Mouse (Mus musculus) hindbrain, embryonic 15.5 days (tissue): ENCODE data around the gene Dpy30. TPM values are rescaled to one million over a fixed set of nuclear protein-coding genes. Genes with fewer than 3 reads are reported as not detected.
A peak's percentile ranks its signal among the peaks of the same experiment; 100 is the strongest.
"Not testable (repeated sequence)": the region's sequence is repeated elsewhere in the genome, so short reads cannot be mapped to it uniquely, and the experiment has no call there.

Experiments used
- ATAC-seq: fragments of 200-750 bp; cut with Nextera tagmentation; 2 replicates; pipeline ENCODE4 v1.8.0; 2017; ENCODE audit warnings: low read depth, moderate number of reproducible peaks, moderate TSS enrichment; ENCODE audit not compliant: low FRiP score
- H3K27ac ChIP-seq: fragments of 300-500 bp; sonication (generic); replicated peaks from 2 replicates; pipeline ENCODE4 v1.5.1; 2015; ENCODE audit warnings: mild to moderate bottlenecking, inconsistent platforms
- H3K27me3 ChIP-seq: fragments of 300-500 bp; sonication (generic); 2 replicates; pipeline ENCODE4 v1.6.1; 2015; ENCODE audit warnings: control low read depth, inconsistent platforms
- H3K36me3 ChIP-seq: fragments of 300-500 bp; sonication (generic); 2 replicates; pipeline ENCODE4 v1.6.1; 2015; ENCODE audit warnings: control low read depth, inconsistent platforms
- H3K4me1 ChIP-seq: fragments of 300-500 bp; sonication (generic); replicated peaks from 2 replicates; pipeline ENCODE4 v1.6.1; 2015; ENCODE audit warnings: control low read depth, inconsistent platforms
- H3K4me2 ChIP-seq: fragments of 300-500 bp; sonication (generic); 2 replicates; pipeline ENCODE4 v1.6.1; 2015; ENCODE audit warnings: moderate library complexity, mild to moderate bottlenecking, inconsistent platforms
- H3K4me3 ChIP-seq: fragments of 300-500 bp; sonication (generic); 2 replicates; pipeline ENCODE4 v1.5.1; 2015; ENCODE audit warnings: mild to moderate bottlenecking, inconsistent platforms
- H3K9ac ChIP-seq: fragments of 300-500 bp; sonication (generic); 2 replicates; pipeline ENCODE4 v1.6.1; 2015; ENCODE audit warnings: inconsistent platforms
- H3K9me3 ChIP-seq: fragments of 300-500 bp; sonication (generic); 2 replicates; pipeline ENCODE4 v1.6.1; 2016; ENCODE audit warnings: control low read depth, inconsistent platforms
- WGBS: fragments of 180-500 bp; shearing (Covaris S2); methylation state at CpG from one replicate; pipeline ENCODE4 v1.1.7; 2015; 5-methylcytosine and 5-hydroxymethylcytosine counted together
- polyA plus RNA-seq: library from polyadenylated mRNA; unstranded; fragments of >200 nt; fragmentation: Nextera tagmentation; extraction: Ambion mirVana; gene quantifications from 2 replicates; pipeline ENCODE4 v1.2.1, GENCODE M21; 2015

Dpy30 gene
- polyA plus RNA-seq, 1 experiment from 2014 or later, result 210 TPM

DNA sequence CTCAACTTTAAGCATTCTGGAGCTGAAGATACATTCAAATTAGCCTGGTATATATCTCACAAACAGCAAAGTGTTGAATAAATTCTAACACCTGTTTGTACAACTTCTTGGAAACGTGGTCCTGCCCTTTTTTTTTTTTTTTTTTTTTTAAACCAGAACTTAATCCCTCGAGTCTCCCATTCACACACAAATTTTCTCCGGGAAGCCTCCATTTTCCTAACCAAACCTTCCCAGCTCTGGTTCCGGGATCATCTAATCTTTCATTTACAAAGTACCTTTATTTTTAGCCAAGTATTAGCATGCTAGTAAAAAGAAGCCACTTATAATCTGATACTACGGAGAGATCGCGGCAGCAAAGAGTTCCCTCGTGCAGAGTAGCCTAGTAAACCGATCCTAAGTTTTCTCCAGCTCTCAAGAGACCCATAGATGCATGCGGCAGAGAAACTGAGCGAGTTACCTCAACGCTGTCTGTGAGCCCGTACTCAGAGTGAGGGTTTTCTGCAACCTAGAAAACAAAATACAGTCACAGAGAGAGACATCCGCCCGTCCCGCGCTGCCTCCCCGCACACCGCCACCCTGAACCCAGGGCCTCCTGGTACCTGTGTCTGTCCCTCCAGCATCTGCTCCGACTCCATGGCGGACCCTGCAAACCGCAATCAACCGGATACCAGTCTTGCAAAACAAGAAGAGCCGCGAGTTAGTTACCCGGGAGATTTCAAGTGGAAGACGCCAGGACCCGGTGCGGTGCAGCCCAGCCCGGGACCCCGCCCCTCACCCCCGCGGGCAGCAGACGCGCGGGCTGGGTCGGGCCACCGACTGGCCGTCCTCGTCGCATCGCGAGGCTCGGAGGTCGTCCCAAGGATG is 8.1 kb downstream of the Dpy30 start:
- peak; percentile 90 for ATAC-seq
- H3K4me1 ChIP-seq, result peaks cover 20% of the 10 kb centered on the region
- peak overlapping the region; percentile 89 for H3K27ac ChIP-seq
- H3K9ac ChIP-seq, result peak overlapping the region; percentile 74
- under 1% methylated on average over 44 of the region's 45 CpGs for WGBS
- H3K27me3 ChIP-seq, result no peaks in the 10 kb centered on the region
- H3K9me3 ChIP-seq, result no peaks in the 10 kb centered on the region
- peaks cover 3% of the 10 kb centered on the region; the same call in 1 of the 2 replicates for H3K36me3 ChIP-seq
- H3K4me3 ChIP-seq, result peak overlapping the region; percentile 86
- peak overlapping the region; percentile 90 for H3K4me2 ChIP-seq

DNA sequence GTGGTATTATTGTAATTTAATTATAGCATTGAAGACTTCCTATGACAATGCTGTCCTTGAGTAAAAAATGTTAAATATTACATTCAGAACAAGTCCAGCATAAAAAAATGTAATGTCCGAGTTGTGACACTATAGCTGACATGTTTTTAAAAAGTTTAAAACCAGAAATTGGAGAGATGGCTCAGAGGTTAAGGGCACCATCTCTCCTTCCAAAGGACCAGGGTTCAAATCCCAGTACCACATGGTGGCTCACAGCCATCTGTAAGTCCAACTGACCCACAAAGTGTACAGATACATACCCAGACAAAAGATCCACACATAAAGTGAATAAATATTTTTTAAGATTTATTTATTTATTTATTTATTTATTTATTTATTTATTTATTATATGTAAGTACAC is 17.7 kb downstream of the Dpy30 start:
- Histone ChIP-seq H3K27me3 (no peaks in the 10 kb centered on the region), H3K36me3 (peaks cover 27% of the 10 kb centered on the region), H3K9me3 (no peaks in the 10 kb centered on the region), H3K27ac (no peak overlapping the region), H3K9ac (no peak overlapping the region), H3K4me1 (no peaks in the 10 kb centered on the region), H3K4me3 (no peak overlapping the region), H3K4me2 (no peak overlapping the region)
- ATAC-seq, result no peak
- WGBS, result 95% methylated on average over 1 of the region's 1 CpGs

- Histone ChIP-seq H3K36me3 (peaks cover 28% of the 10 kb centered on the region), H3K27me3 (no peaks in the 10 kb centered on the region), H3K4me2 (no peak overlapping the region), H3K4me3 (no peak overlapping the region), H3K9ac (no peak overlapping the region), H3K27ac (no peak overlapping the region), H3K4me1 (no peaks in the 10 kb centered on the region), H3K9me3 (no peaks in the 10 kb centered on the region)
- no peak for ATAC-seq
- 97% methylated on average over 4 of the region's 4 CpGs for WGBS
These were observed 18.1 kb downstream of the Dpy30 start for GRCm38 (mm10) chr17:74305616-74306015.

DNA sequence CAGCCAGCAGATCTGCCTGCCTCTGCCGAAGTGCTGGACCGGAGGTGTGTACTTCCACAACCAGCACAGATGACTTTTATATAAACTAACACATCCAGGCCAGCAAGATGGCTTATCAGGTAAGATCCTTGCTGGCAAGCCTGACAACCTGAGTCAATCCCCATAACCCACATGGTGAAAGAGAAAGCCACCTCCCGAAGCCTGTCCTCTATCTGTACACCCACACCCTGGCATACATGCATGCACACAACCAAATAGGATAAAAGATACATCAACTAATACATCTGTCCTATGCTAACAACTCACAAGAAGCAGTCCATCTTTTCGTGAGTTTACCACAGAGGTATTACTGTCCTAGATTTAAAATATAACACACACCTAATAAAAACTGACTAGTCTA is 19.7 kb downstream of the Dpy30 start:
- Histone ChIP-seq H3K4me3 (no peak overlapping the region), H3K4me2 (no peak overlapping the region), H3K9ac (no peak overlapping the region), H3K36me3 (peaks cover 29% of the 10 kb centered on the region), H3K9me3 (no peaks in the 10 kb centered on the region), H3K4me1 (no peaks in the 10 kb centered on the region), H3K27me3 (no peaks in the 10 kb centered on the region), H3K27ac (no peak overlapping the region)
- no peak for ATAC-seq
- 96% methylated on average over 4 of the region's 4 CpGs for WGBS

DNA sequence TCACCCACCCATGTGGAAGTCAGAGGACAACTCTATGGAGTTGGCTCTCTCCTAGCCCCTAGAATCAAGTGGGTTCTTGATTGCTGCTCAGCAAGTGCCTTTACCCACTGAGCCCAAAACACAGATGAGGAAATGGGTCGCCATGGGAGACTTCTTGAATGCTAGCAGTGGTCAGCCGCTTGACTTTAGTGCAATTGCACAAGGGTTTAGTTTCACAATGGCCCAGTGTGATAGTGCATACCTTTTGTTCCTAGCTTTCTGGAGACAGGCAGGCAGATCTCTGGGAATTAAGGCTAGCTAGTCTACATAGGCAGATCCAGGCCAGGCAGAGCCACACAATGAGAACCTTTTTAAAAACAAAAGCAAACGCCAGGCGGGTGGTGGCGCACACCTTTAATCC is 23.7 kb downstream of the Dpy30 start:
- no peak for ATAC-seq
- Histone ChIP-seq H3K9ac (no peak overlapping the region), H3K36me3 (peaks cover 17% of the 10 kb centered on the region), H3K4me2 (no peak overlapping the region), H3K9me3 (no peaks in the 10 kb centered on the region), H3K27me3 (no peaks in the 10 kb centered on the region), H3K4me1 (0 out of 2 replicates have a peak, but pooled peaks cover 4% of the 10 kb centered on the region), H3K4me3 (no peak overlapping the region), H3K27ac (no peak overlapping the region)
- 79% methylated on average over 5 of the region's 5 CpGs for WGBS

- H3K9ac ChIP-seq, H3K27ac ChIP-seq, H3K4me3 ChIP-seq, H3K9me3 ChIP-seq, H3K4me2 ChIP-seq, ATAC-seq, H3K27me3 ChIP-seq: not testable (repeated sequence)
- peaks cover 17% of the 10 kb centered on the region for H3K36me3 ChIP-seq
- H3K4me1 ChIP-seq, result peaks cover 19% of the 10 kb centered on the region
- 90% methylated on average over 5 of the region's 5 CpGs for WGBS
These were observed 26.8 kb downstream of the Dpy30 start for GRCm38 (mm10) chr17:74296991-74297390.

- peak overlapping the region; percentile 94; the same call in 1 of the 2 replicates for H3K9ac ChIP-seq
These were observed 27.5 kb downstream of the Dpy30 start for GRCm38 (mm10) chr17:74296076-74296823.

DNA sequence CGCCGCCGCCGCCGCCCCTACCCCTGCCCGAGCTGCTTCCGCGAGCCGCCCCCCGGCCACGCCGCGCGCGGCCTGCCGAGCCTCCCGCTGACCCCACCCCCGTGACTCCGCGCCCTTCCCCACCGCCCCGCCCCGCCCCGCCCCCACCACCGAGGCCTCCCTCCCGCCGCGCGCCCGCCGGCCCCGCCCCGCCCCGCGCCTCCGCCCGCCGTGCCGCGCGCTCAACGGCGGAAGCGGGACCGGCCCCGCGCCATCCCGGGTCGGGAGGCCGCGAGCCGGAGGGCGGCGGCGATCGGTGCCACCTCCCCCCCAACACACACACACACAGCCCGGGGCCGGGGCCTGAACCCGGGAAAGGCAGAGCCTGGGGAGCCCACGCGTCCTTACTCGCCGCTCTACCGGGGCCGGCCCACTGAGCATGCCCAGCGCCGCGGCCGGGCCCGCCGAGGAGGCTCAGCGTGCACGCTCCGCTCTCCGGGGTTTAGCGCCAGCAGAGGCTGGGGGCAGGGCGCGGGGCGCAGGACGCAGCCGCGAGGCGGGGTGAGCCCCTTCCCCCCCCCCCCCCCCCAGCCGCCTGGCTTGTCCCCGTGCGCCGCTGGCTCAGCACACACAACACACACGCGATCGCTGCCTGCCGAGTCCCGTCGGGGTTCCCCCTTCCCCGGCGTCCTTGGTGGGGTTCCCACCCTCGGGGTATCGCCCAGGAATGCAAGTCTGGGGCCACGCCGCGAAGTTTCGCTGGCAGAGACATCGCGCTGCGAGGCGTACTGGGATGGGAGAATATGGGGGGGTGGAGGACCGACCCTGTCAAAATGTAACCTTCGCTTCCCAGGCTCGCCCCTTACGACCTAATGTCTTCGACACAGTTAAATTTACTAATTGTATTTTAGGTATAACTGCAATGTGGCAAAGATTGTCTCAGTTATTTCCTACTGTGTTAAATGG is 28.4 kb downstream of the Dpy30 start, which contains the start of gene Memo1:
Memo1 (minus strand) TSS at position 496 of the 945 bp plus-strand sequence.
- Histone ChIP-seq H3K27ac (peak within 1 kb of the TSS; percentile 99), H3K27me3 (no peaks in the 10 kb centered on the region), H3K4me1 (peaks cover 32% of the 10 kb centered on the region), H3K9me3 (no peaks in the 10 kb centered on the region), H3K9ac (peak within 1 kb of the TSS; percentile 94), H3K36me3 (0 out of 2 replicates have a peak, but pooled peaks cover 10% of the 10 kb centered on the region), H3K4me2 (peak within 1 kb of the TSS; percentile 86), H3K4me3 (peak within 1 kb of the TSS; percentile 95)
- peak; percentile 92 for ATAC-seq
- under 1% methylated on average over 46 of the region's 110 CpGs for WGBS

More at GRCm38 (mm10) chr17:74296076-74296823, 27.5 kb downstream of the Dpy30 start:
- Histone ChIP-seq H3K4me2 (peak overlapping the region; percentile 86), H3K4me1 (peaks cover 24% of the 10 kb centered on the region), H3K9me3 (no peaks in the 10 kb centered on the region), H3K27me3 (no peaks in the 10 kb centered on the region), H3K36me3 (peaks cover 13% of the 10 kb centered on the region), H3K4me3 (peak overlapping the region; percentile 95), H3K27ac (peak overlapping the region; percentile 99)
- WGBS, result 48% methylated on average over 11 of the region's 11 CpGs
- no peak for ATAC-seq

- Histone ChIP-seq H3K27me3 (no peaks in the 10 kb centered on the region), H3K4me2 (peak overlapping the region; percentile 86), H3K36me3 (0 out of 2 replicates have a peak, but pooled peaks cover 10% of the 10 kb centered on the region), H3K9ac (peak overlapping the region; percentile 94), H3K9me3 (no peaks in the 10 kb centered on the region), H3K4me3 (peak overlapping the region; percentile 95), H3K27ac (peak overlapping the region; percentile 99), H3K4me1 (peaks cover 36% of the 10 kb centered on the region)
- ATAC-seq, result peak; percentile 82
- under 1% methylated on average over 69 of the region's 80 CpGs for WGBS
These were observed 29.2 kb downstream of the Dpy30 start for GRCm38 (mm10) chr17:74294426-74295025.

- H3K4me2 ChIP-seq, result peak overlapping the region; percentile 86
- no peak for ATAC-seq
- H3K4me1 ChIP-seq, result peaks cover 36% of the 10 kb centered on the region
- peak overlapping the region; percentile 95 for H3K4me3 ChIP-seq
- 0 out of 2 replicates have a peak, but pooled peaks cover 7% of the 10 kb centered on the region for H3K36me3 ChIP-seq
- H3K9ac ChIP-seq, result peak overlapping the region; percentile 94
- H3K9me3 ChIP-seq, result no peaks in the 10 kb centered on the region
- WGBS, result under 1% methylated on average over 18 of the region's 18 CpGs
- H3K27ac ChIP-seq, result peak overlapping the region; percentile 99
- H3K27me3 ChIP-seq, result no peaks in the 10 kb centered on the region
These were observed 29.9 kb downstream of the Dpy30 start for GRCm38 (mm10) chr17:74293687-74294425.
